Comparison of ENCODE assay signal across 27 mouse cellular contexts in the genomic region with DNA sequence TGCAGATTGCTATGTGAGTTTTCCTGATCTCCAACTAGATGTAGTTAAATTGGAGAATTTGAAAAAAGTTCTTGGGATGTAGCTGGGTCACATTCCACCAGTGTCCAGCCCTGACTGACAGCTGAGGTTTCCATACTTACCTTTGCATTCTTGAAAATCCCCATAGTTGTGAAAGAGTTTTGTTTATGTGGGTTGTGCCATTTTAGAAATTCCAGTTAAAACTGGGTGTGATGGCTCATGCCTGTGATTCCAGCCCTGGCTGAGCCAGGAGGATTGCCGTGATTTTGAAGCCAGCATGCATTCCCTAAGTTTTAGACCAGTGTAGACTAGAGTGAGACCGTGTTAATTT.
"Had no signal": no experiment of that assay in that cellular context is flagged by ENCODE, and none has a peak within 500 bp of the region (broad histone marks: within the 10 kb centered on the region; RNA-seq: fewer than 3 reads in every experiment).

No protein-coding gene starts in this region.

- DNase-seq: layer of hippocampus, postnatal 36 days; left cerebral cortex, postnatal 4 days; liver; liver, embryonic 13.5 days; liver, postnatal 0 days; lung, embryonic 14.5 days; lung, postnatal 4 days; midbrain, embryonic 14.5 days had no signal

- H3K4me3 ChIP-seq: left cerebral cortex, adult 2 months; limb, embryonic 10.5 days; limb, embryonic 12.5 days; limb, embryonic 13.5 days; limb, embryonic 15.5 days; liver, embryonic 12.5 days; liver, embryonic 13.5 days; liver, embryonic 15.5 days; lung, embryonic 15.5 days; megakaryocyte, embryonic 14.5 days; midbrain, embryonic 10.5 days; midbrain, embryonic 12.5 days; midbrain, embryonic 15.5 days; myocyte; neural tube, embryonic 12.5 days; neural tube, embryonic 13.5 days had no signal

- H3K4me2 ChIP-seq: limb, embryonic 12.5 days; limb, embryonic 13.5 days; limb, embryonic 15.5 days; liver, embryonic 11.5 days; liver, embryonic 12.5 days; liver, embryonic 13.5 days; liver, embryonic 15.5 days; lung, embryonic 14.5 days; lung, embryonic 15.5 days; midbrain, embryonic 12.5 days; midbrain, embryonic 15.5 days; neural tube, embryonic 12.5 days; neural tube, embryonic 13.5 days had no signal

- H3K27ac ChIP-seq: left cerebral cortex, adult 2 months; limb, embryonic 10.5 days; limb, embryonic 12.5 days; limb, embryonic 13.5 days; limb, embryonic 15.5 days; liver, embryonic 12.5 days; liver, embryonic 13.5 days; liver, embryonic 14.5 days; liver, embryonic 15.5 days; lung, embryonic 15.5 days; macrophage; midbrain, embryonic 10.5 days; midbrain, embryonic 12.5 days; midbrain, embryonic 15.5 days; neural tube, embryonic 12.5 days; neural tube, embryonic 13.5 days had no signal

- ATAC-seq: liver, embryonic 12.5 days; liver, postnatal 0 days; midbrain, embryonic 15.5 days; midbrain, embryonic 16.5 days had no signal

- H3K9ac ChIP-seq: limb, embryonic 12.5 days; limb, embryonic 13.5 days; limb, embryonic 15.5 days; liver, embryonic 12.5 days; liver, embryonic 13.5 days; liver, embryonic 14.5 days; liver, embryonic 15.5 days; liver, postnatal 0 days; lung, embryonic 14.5 days; lung, embryonic 15.5 days; midbrain, embryonic 12.5 days; midbrain, embryonic 15.5 days; neural tube, embryonic 12.5 days; neural tube, embryonic 13.5 days had no signal

- H3K4me1 ChIP-seq: limb, embryonic 10.5 days; limb, embryonic 12.5 days; limb, embryonic 13.5 days; limb, embryonic 15.5 days; lung, embryonic 15.5 days; neural tube, embryonic 12.5 days; neural tube, embryonic 13.5 days had no signal

- H3K9me3 ChIP-seq: limb, embryonic 10.5 days; limb, embryonic 12.5 days; limb, embryonic 13.5 days; limb, embryonic 15.5 days; liver, embryonic 12.5 days; liver, embryonic 13.5 days; liver, embryonic 15.5 days; lung, embryonic 15.5 days; megakaryocyte, embryonic 14.5 days; midbrain, embryonic 10.5 days; midbrain, embryonic 12.5 days; midbrain, embryonic 15.5 days; neural tube, embryonic 12.5 days; neural tube, embryonic 13.5 days had no signal

- H3K27me3 ChIP-seq: limb, embryonic 12.5 days; limb, embryonic 13.5 days; limb, embryonic 15.5 days; liver, embryonic 12.5 days; liver, embryonic 13.5 days; liver, embryonic 15.5 days; lung, embryonic 15.5 days; megakaryocyte, embryonic 14.5 days; midbrain, embryonic 12.5 days; midbrain, embryonic 15.5 days; neural tube, embryonic 12.5 days; neural tube, embryonic 13.5 days had no signal
